Mouse (Mus musculus) kidney, adult 2 months (tissue): ENCODE data around the gene Slc39a12. TPM values are rescaled to one million over a fixed set of nuclear protein-coding genes. Genes with fewer than 3 reads are reported as not detected.
A peak's percentile ranks its signal among the peaks of the same experiment; 100 is the strongest.

ENCODE experiments used
- DNase-seq: peaks from one replicate; pipeline ENCODE4 v3.0.0; 2021
- H3K27ac ChIP-seq: fragments of 200-500 bp; 2 replicates; pipeline ENCODE4 v1.5.1; 2012; ENCODE audit warnings: low read depth, low read length, control low read depth, inconsistent platforms; ENCODE audit not compliant: insufficient read depth
- H3K27me3 ChIP-seq: fragments of 200-500 bp; replicated peaks from 2 replicates; pipeline ENCODE4 v1.6.1; 2012; ENCODE audit warnings: mild to moderate bottlenecking, moderate library complexity, low read length, inconsistent platforms; ENCODE audit not compliant: control insufficient read depth, insufficient read depth
- H3K36me3 ChIP-seq: fragments of 200-500 bp; 2 replicates; pipeline ENCODE4 v1.6.1; 2012; ENCODE audit warnings: mild to moderate bottlenecking, moderate library complexity, low read length, inconsistent platforms; ENCODE audit not compliant: control insufficient read depth, insufficient read depth
- H3K4me1 ChIP-seq: fragments of 200-500 bp; 2 replicates; pipeline ENCODE4 v1.6.1; 2011; ENCODE audit warnings: low read length; ENCODE audit not compliant: control insufficient read depth, insufficient read depth
- H3K4me3 ChIP-seq: fragments of 200-500 bp; 2 replicates; pipeline ENCODE4 v1.5.1; 2011; ENCODE audit warnings: mild to moderate bottlenecking, low read depth, low read length, control low read depth; ENCODE audit not compliant: insufficient read depth
- CTCF ChIP-seq: fragments of 200-500 bp; conservative IDR thresholded peaks from 2 replicates; pipeline ENCODE4 v1.5.1; 2011; ENCODE audit warnings: low read depth, mild to moderate bottlenecking, control low read depth, low read length, moderate library complexity, mixed read lengths; ENCODE audit not compliant: insufficient read depth, insufficient read length
- POLR2A ChIP-seq: fragments of 200-500 bp; IDR thresholded peaks from one replicate; pipeline ENCODE4 v1.6.1; 2011; ENCODE audit warnings: low read depth, low read length, control low read depth
- WGBS: fragments of 180-500 bp; shearing (Covaris S2); methylation state at CpG from one replicate; pipeline ENCODE4 v1.1.7; 2018; 5-methylcytosine and 5-hydroxymethylcytosine counted together
- polyA plus RNA-seq: library from polyadenylated mRNA; depleted of rRNA; stranded (reverse); fragments of >200 nt; gene quantifications from 2 replicates; pipeline ENCODE4 v1.2.3, GENCODE M21; 2012; rRNA removed

Slc39a12 gene
- polyA plus RNA-seq = 0.05 TPM in 2 replicates

DNA sequence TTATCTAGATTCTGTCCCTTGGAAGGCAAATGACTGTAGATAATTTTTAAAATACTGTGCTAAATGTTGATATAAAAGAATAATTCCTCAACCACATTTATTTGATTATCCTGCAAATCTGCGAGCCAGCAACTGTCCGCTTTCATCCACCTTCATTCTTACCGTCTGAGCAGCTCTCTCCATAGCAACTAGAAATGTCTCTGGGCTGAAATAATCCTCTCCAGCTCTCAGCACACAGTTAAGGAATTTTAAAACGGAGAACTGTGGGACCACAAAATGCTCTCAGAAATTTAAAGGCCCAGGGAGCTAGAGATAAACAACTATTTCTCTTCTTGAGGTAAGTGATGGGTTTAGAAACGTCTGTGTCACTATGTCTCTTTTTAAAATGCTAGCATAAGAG is at the start of gene Slc39a12:
TSS of gene Slc39a12 (plus strand) at position 155 of the 400 bp plus-strand sequence.
- DNase-seq = no peak
- Histone ChIP-seq H3K4me1 (no peaks in the 10 kb centered on the region), H3K27ac (no peak within 1 kb of the TSS), H3K36me3 (no peaks in the 10 kb centered on the region), H3K27me3 (no peaks in the 10 kb centered on the region), H3K4me3 (no peak within 1 kb of the TSS)
- TF ChIP-seq CTCF (no peak), POLR2A (no peak)
- 69% methylated on average over 5 of the region's 5 CpGs for WGBS

GRCm38 (mm10) chr2:14341652-14342308 is 46.3 kb upstream of the Slc39a12 start:
- no peak overlapping the region for H3K4me3 ChIP-seq

DNA sequence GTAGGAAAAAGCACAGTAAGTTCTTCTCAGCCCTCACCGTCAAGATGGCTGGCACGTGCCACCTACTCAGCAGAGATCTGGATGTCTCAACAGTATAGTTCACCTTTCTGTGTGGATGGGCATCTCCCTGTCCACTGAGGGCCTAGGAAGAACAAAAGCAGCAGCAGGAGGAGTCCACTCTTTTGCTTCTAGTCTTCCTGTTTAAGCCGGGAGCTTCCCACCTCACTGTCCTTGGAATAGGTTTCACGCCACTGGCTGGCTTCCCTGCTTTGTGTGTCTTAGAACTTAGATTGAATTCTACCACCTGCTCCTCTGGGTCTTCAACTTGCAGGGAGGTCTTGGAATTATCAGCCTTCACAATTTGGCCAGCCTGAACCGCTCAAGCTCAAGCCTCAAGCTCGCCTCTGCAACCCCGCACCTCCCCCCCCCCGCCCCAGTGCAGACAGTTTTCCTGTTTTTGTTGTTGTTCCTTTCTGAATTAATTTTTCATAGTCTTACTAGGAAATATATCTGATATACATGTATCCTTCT is 45.7 kb upstream of the Slc39a12 start:
- no peak for TF ChIP-seq POLR2A
- TF ChIP-seq CTCF = no peak
- Histone ChIP-seq H3K27ac (peak overlapping the region; percentile 98), H3K36me3 (no peaks in the 10 kb centered on the region), H3K4me3 (no peak overlapping the region), H3K4me1 (peaks cover 7% of the 10 kb centered on the region), H3K27me3 (no peaks in the 10 kb centered on the region)
- DNase-seq = no peak
- 60% methylated on average over 8 of the region's 8 CpGs for WGBS

More at GRCm38 (mm10) chr2:14341652-14342308, 46.3 kb upstream of the Slc39a12 start:
- DNase-seq = peak; percentile 95
- Histone ChIP-seq H3K36me3 (no peaks in the 10 kb centered on the region), H3K4me1 (peaks cover 7% of the 10 kb centered on the region), H3K27me3 (no peaks in the 10 kb centered on the region), H3K27ac (peak overlapping the region; percentile 98)
- 23% methylated on average over 14 of the region's 14 CpGs for WGBS
- TF ChIP-seq CTCF (no peak), POLR2A (no peak)

GRCm38 (mm10) chr2:14388856-14389255 is 740 bp downstream of the Slc39a12 start:
- H3K27me3 ChIP-seq = no peaks in the 10 kb centered on the region
- H3K4me1 ChIP-seq = no peaks in the 10 kb centered on the region
- H3K27ac ChIP-seq = no peak overlapping the region
- no peak overlapping the region for H3K4me3 ChIP-seq
- TF ChIP-seq POLR2A (no peak), CTCF (no peak)
- DNase-seq = no peak
- no peaks in the 10 kb centered on the region for H3K36me3 ChIP-seq
- WGBS = 28% methylated on average over 1 of the region's 1 CpGs

DNA sequence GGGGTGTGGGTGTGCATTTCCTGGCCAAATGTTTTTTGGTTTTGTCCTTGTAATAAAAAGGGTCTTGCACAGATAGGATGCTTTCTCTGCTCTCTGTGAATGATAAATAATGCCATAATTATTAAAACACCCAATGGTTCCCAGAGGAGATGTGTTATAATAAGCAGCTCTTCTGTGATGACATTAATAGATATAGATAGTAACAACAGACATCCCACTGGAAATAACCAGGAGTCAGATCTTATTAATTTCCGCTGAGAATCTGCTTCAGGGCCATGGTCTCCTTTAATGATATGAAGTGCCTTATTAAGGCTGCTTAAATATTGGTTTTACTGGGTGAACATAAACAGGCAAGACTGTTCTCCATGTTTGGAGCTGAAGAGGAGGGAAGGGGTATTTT is 2.8 kb downstream of the Slc39a12 start:
- 94% methylated on average over 1 of the region's 1 CpGs for WGBS
- no peaks in the 10 kb centered on the region for H3K27me3 ChIP-seq
- no peak overlapping the region for H3K27ac ChIP-seq
- H3K36me3 ChIP-seq = no peaks in the 10 kb centered on the region
- no peak overlapping the region for H3K4me3 ChIP-seq
- no peak for DNase-seq
- no peaks in the 10 kb centered on the region for H3K4me1 ChIP-seq
- no peak for TF ChIP-seq CTCF
- TF ChIP-seq POLR2A = no peak

- no peaks in the 10 kb centered on the region; the same call in 1 of the 2 replicates for H3K4me1 ChIP-seq
- TF ChIP-seq CTCF (no peak), POLR2A (no peak)
- no peaks in the 10 kb centered on the region for H3K27me3 ChIP-seq
- DNase-seq = no peak
- H3K27ac ChIP-seq = no peak overlapping the region
- H3K36me3 ChIP-seq = no peaks in the 10 kb centered on the region
- no peak overlapping the region for H3K4me3 ChIP-seq
Observed at GRCm38 (mm10) chr2:14403000-14403399, 14.9 kb downstream of the Slc39a12 start.

DNA sequence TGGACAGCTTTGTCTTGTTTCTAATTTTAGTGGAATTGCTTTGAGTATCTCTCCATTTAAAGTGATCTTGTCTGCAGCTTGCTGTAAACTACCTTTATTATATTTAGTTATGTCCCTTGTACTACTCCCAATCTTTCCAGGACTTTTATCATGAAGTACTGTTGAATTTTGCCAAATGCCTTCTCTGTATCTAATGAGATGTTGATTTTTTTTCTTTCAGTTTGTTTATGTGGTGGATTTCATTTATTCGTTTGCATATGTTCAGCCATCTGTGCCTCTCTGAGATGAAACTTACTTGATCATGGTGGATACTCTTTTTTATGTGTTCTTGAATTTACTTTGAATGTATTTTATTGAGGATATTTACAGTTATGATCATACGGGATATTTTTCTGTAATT is 40.9 kb downstream of the Slc39a12 start:
- WGBS = 86% methylated on average over 2 of the region's 2 CpGs

More for the DNA sequence above, 40.9 kb downstream of the Slc39a12 start:
- Histone ChIP-seq H3K4me1 (no peaks in the 10 kb centered on the region), H3K27me3 (no peaks in the 10 kb centered on the region), H3K27ac (no peak overlapping the region), H3K4me3 (no peak overlapping the region), H3K36me3 (no peaks in the 10 kb centered on the region)
- no peak for TF ChIP-seq POLR2A
- no peak for TF ChIP-seq CTCF
- no peak for DNase-seq
